Mouse (Mus musculus): ENCODE measurements around the gene Ninj2. TPM values are rescaled to one million over a fixed set of nuclear protein-coding genes. Genes with fewer than 3 reads are reported as not detected.

The Ninj2 gene
- polyA plus RNA-seq, 1 experiment from 2014 or later, result not detected

GRCm38 (mm10) chr6:120241453-120241852, 148.3 kb downstream of the Ninj2 start:
- no peak overlapping the region for H3K27ac ChIP-seq
- no peak overlapping the region for H3K4me3 ChIP-seq
- WGBS, result 89% methylated on average over 12 of the region's 12 CpGs

GRCm38 (mm10) chr6:120242530-120242929, 149.4 kb downstream of the Ninj2 start:
- no peak overlapping the region for H3K4me3 ChIP-seq
- no peaks in the 10 kb centered on the region for H3K27me3 ChIP-seq (ENCODE audit: low read depth, poor library complexity, severe bottlenecking)
- H3K27ac ChIP-seq, result no peak overlapping the region
- 78% methylated on average over 8 of the region's 8 CpGs for WGBS
- no peaks in the 10 kb centered on the region for H3K36me3 ChIP-seq
- H3K4me1 ChIP-seq, result no peaks in the 10 kb centered on the region
- H3K9me3 ChIP-seq (replicated peaks), result no peaks in the 10 kb centered on the region
- no peak for DNase-seq (ENCODE audit: low spot score)

More at GRCm38 (mm10) chr6:120241453-120241852, 148.3 kb downstream of the Ninj2 start:
- Histone ChIP-seq H3K9me3 (replicated peaks) (no peaks in the 10 kb centered on the region), H3K4me1 (no peaks in the 10 kb centered on the region), H3K36me3 (no peaks in the 10 kb centered on the region), H3K27me3 (ENCODE audit: low read depth, poor library complexity, severe bottlenecking) (no peaks in the 10 kb centered on the region)
- DNase-seq (ENCODE audit: low spot score), result no peak

GRCm38 (mm10) chr6:120243250-120243649, 150.1 kb downstream of the Ninj2 start:
- DNase-seq (ENCODE audit: low spot score), result no peak
- H3K4me1 ChIP-seq, result no peaks in the 10 kb centered on the region
- no peaks in the 10 kb centered on the region for H3K27me3 ChIP-seq (ENCODE audit: low read depth, poor library complexity, severe bottlenecking)
- 84% methylated on average over 8 of the region's 8 CpGs for WGBS
- H3K27ac ChIP-seq, result no peak overlapping the region
- no peak overlapping the region for H3K4me3 ChIP-seq
- H3K9me3 ChIP-seq (replicated peaks), result no peaks in the 10 kb centered on the region
- H3K36me3 ChIP-seq, result no peaks in the 10 kb centered on the region

GRCm38 (mm10) chr6:120246676-120247075, 153.5 kb downstream of the Ninj2 start:
- WGBS, result 88% methylated on average over 5 of the region's 5 CpGs

GRCm38 (mm10) chr6:120249831-120250230, 156.7 kb downstream of the Ninj2 start:
- Histone ChIP-seq H3K4me1 (peaks cover 4% of the 10 kb centered on the region), H3K9me3 (replicated peaks) (no peaks in the 10 kb centered on the region), H3K4me3 (no peak overlapping the region), H3K27ac (no peak overlapping the region), H3K27me3 (ENCODE audit: low read depth, poor library complexity, severe bottlenecking) (no peaks in the 10 kb centered on the region), H3K36me3 (no peaks in the 10 kb centered on the region)
- 85% methylated on average over 5 of the region's 5 CpGs for WGBS
- DNase-seq (ENCODE audit: low spot score), result no peak

More at GRCm38 (mm10) chr6:120246676-120247075, 153.5 kb downstream of the Ninj2 start:
- Histone ChIP-seq H3K36me3 (no peaks in the 10 kb centered on the region), H3K4me1 (no peaks in the 10 kb centered on the region), H3K27me3 (ENCODE audit: low read depth, poor library complexity, severe bottlenecking) (no peaks in the 10 kb centered on the region), H3K9me3 (replicated peaks) (no peaks in the 10 kb centered on the region), H3K27ac (no peak overlapping the region), H3K4me3 (no peak overlapping the region)
- no peak for DNase-seq (ENCODE audit: low spot score)

Other genes starting within 250 kb of the Ninj2 start
- 23.3 and 27.7 TPM in 2 replicates for gene Erc1, start 245.2 kb upstream of the Ninj2 start, polyA plus RNA-seq (2016; fragmentation: Nextera tagmentation; extraction: Ambion mirVana)
- 25.6 and 25.9 TPM in 2 replicates for gene Rad52, start 190.7 kb upstream of the Ninj2 start, polyA plus RNA-seq (2016; fragmentation: Nextera tagmentation; extraction: Ambion mirVana)
- 40.5 and 43.9 TPM in 2 replicates for gene Wnk1, start 54.7 kb upstream of the Ninj2 start, polyA plus RNA-seq (2016; fragmentation: Nextera tagmentation; extraction: Ambion mirVana)
- gene D330020A13Rik, start 201.0 kb downstream of the Ninj2 start, polyA plus RNA-seq (2016; fragmentation: Nextera tagmentation; extraction: Ambion mirVana), result not detected in 2 replicates
- 0.11 and 0.21 TPM in 2 replicates for gene B4galnt3, start 201.2 kb downstream of the Ninj2 start, polyA plus RNA-seq (2016; fragmentation: Nextera tagmentation; extraction: Ambion mirVana)

Data from limb, embryonic 10.5 days (tissue).